Mouse (Mus musculus) embryonic facial prominence, embryonic 11.5 days (tissue): ENCODE results near the gene Rere. TPM values are rescaled to one million over a fixed set of nuclear protein-coding genes. Genes with fewer than 3 reads are reported as not detected.
A peak's percentile ranks its signal among the peaks of the same experiment; 100 is the strongest.

Experiments
- ATAC-seq: fragments of 200-750 bp; cut with Nextera tagmentation; replicated peaks from 2 replicates; pipeline ENCODE4 v1.8.0; 2017; ENCODE audit warnings: low read depth; ENCODE audit not compliant: insufficient number of reproducible peaks, low FRiP score, low TSS enrichment
- DNase-seq: peaks from one replicate; pipeline ENCODE4 v3.0.0-alpha.2; 2015; ENCODE audit warnings: low spot score
- H3K27ac ChIP-seq: fragments of 300-500 bp; sonication (generic); replicated peaks from 2 replicates; pipeline ENCODE4 v1.5.1; 2014; ENCODE audit warnings: mild to moderate bottlenecking, low read depth, low read length, control low read depth
- H3K27me3 ChIP-seq: fragments of 300-500 bp; sonication (generic); 2 replicates; pipeline ENCODE4 v1.6.1; 2014; ENCODE audit warnings: mild to moderate bottlenecking, low read length, moderate library complexity, mixed read lengths; ENCODE audit not compliant: control insufficient read depth, insufficient read depth
- H3K36me3 ChIP-seq: fragments of 300-500 bp; sonication (generic); replicated peaks from 2 replicates; pipeline ENCODE4 v1.6.1; 2014; ENCODE audit warnings: low read depth, mild to moderate bottlenecking, low read length, moderate library complexity, mixed read lengths; ENCODE audit not compliant: control insufficient read depth, insufficient read depth
- H3K4me1 ChIP-seq: fragments of 300-500 bp; sonication (generic); 2 replicates; pipeline ENCODE4 v1.6.1; 2014; ENCODE audit warnings: low read length, mixed read lengths; ENCODE audit not compliant: control insufficient read depth, insufficient read depth
- H3K4me2 ChIP-seq: fragments of 300-500 bp; sonication (generic); 2 replicates; pipeline ENCODE4 v1.6.1; 2014; ENCODE audit warnings: low read depth, mild to moderate bottlenecking, control low read depth, low read length, moderate library complexity
- H3K4me3 ChIP-seq: fragments of 300-500 bp; sonication (generic); 2 replicates; pipeline ENCODE4 v1.5.1; 2014; ENCODE audit warnings: low read depth, low read length, control low read depth
- H3K9ac ChIP-seq: fragments of 300-500 bp; sonication (generic); replicated peaks from 2 replicates; pipeline ENCODE4 v1.6.1; 2014; ENCODE audit warnings: mild to moderate bottlenecking, control low read depth, low read length
- H3K9me3 ChIP-seq: fragments of 300-500 bp; sonication (generic); replicated peaks from 2 replicates; pipeline ENCODE4 v1.6.1; 2016; ENCODE audit warnings: mild to moderate bottlenecking, low read length, inconsistent platforms, mixed read lengths; ENCODE audit not compliant: control insufficient read depth
- whole genome bisulfite sequencing: fragments of 180-500 bp; shearing (Covaris S2); extraction: QIAGEN DNeasy Blood & Tissue Kit; methylation state at CpG from one replicate; pipeline ENCODE4 v1.1.7; 2014; 5-methylcytosine and 5-hydroxymethylcytosine counted together
- polyA plus RNA-seq: library from polyadenylated mRNA; unstranded; fragments of >200 nt; fragmentation: Nextera tagmentation; extraction: Ambion mirVana; gene quantifications from 2 replicates; pipeline ENCODE4 v1.2.1, GENCODE M21; 2014

The Rere gene
- polyA plus RNA-seq, 1 experiment from 2014 or later, result 22.9 TPM

DNA sequence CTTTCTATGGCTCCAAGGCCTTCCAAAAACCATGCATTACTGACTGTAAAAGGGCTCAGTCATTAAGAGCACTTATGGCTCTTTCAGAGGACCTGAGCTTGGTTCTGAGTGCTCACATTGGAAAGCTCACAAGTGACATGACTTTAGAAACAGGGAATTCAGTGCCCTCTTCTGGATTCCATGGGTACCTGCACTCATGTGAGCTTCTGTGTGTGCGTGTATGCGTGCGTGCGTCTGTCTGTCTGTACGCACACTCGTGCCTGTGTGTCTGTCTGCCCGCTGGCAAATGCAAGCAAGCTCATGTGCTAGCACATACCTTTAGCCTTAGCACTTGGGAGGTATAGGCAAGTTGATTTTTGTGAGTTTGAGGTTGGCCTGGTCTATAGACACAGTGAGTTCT is 14.5 kb downstream of the Rere start:
- no peak overlapping the region for H3K4me2 ChIP-seq
- H3K27me3 ChIP-seq, result no peaks in the 10 kb centered on the region
- no peaks in the 10 kb centered on the region for H3K9me3 ChIP-seq
- H3K36me3 ChIP-seq, result no peaks in the 10 kb centered on the region; the same call in 1 of the 2 replicates
- no peak for DNase-seq
- no peak overlapping the region for H3K9ac ChIP-seq
- no peak overlapping the region for H3K4me3 ChIP-seq
- H3K27ac ChIP-seq, result no peak overlapping the region
- ATAC-seq, result no peak
- 96% methylated on average over 7 of the region's 7 CpGs for WGBS
- H3K4me1 ChIP-seq, result no peaks in the 10 kb centered on the region

DNA sequence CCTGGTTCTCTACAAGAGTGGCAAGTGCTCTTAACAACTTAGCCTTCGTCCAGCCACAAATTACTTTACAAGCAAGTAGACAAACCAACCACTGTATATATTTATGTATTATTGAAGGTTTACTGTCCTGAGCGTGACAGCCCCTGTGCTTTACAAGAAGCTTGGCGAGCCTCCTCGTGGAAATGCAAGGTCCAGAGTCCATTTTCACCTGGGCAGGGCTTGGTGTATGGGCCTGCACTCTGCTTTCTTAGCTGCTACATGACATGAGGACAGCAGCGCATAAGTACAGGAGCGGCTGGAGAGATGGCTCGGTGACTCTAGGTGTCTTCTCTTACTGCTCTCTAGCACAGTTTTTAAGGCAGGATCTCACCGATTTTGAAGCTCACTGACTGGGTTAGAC is 21.3 kb downstream of the Rere start:
- Histone ChIP-seq H3K27me3 (no peaks in the 10 kb centered on the region), H3K4me3 (no peak overlapping the region), H3K9ac (no peak overlapping the region), H3K36me3 (no peaks in the 10 kb centered on the region), H3K9me3 (no peaks in the 10 kb centered on the region), H3K4me1 (no peaks in the 10 kb centered on the region), H3K27ac (no peak overlapping the region), H3K4me2 (no peak overlapping the region)
- no peak for ATAC-seq
- DNase-seq, result no peak
- 94% methylated on average over 8 of the region's 8 CpGs for WGBS

DNA sequence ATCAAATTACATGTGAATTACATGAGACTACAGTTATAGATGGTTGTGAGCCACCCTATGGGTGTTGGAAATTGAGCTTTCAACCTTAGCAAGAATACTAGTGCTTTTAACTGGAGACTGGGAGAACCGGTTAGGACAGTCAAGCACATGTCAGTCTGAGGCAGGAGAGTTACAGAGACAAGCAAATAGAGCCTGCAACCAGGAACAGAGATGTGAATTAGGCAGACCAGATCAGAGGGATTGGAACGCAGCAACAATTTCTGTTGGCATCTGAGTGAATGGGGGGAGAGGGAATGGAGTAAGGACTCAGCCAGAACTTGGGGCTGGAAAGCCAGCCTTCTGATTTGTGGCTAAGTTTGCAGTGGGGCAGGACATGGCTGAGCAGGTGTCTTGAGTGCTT is 25.3 kb downstream of the Rere start:
- peak; percentile 31 for DNase-seq
- H3K4me3 ChIP-seq, result no peak overlapping the region
- no peak overlapping the region for H3K4me2 ChIP-seq
- H3K27ac ChIP-seq, result no peak overlapping the region
- no peak overlapping the region for H3K9ac ChIP-seq
- H3K9me3 ChIP-seq, result no peaks in the 10 kb centered on the region
- ATAC-seq, result peak; percentile 23; the same call in 1 of the 2 replicates
- no peaks in the 10 kb centered on the region for H3K27me3 ChIP-seq
- H3K4me1 ChIP-seq, result no peaks in the 10 kb centered on the region
- 67% methylated on average over 2 of the region's 2 CpGs for WGBS
- no peaks in the 10 kb centered on the region for H3K36me3 ChIP-seq

DNA sequence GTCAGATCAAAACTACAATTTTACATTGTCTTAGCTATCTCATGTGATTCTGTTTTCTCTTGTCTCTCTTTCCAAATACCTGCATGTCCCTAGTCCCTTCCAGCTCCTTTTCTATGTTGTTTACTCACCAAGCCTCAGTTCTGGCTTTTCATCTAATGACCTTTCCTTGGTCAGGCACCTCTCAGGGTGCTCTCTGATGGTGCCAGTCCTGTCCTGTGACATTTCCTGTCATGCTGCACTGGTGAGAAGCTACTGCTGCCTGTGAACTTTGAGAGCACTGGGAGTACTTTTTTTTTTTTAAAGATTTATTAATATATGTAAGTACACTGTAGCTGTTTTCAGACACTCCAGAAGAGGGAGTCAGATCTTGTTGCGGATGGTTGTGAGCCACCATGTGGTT is 25.8 kb downstream of the Rere start:
- Histone ChIP-seq H3K4me3 (no peak overlapping the region), H3K4me1 (no peaks in the 10 kb centered on the region), H3K27ac (no peak overlapping the region), H3K27me3 (no peaks in the 10 kb centered on the region), H3K4me2 (no peak overlapping the region), H3K36me3 (no peaks in the 10 kb centered on the region), H3K9ac (no peak overlapping the region), H3K9me3 (no peaks in the 10 kb centered on the region)
- 93% methylated on average over 1 of the region's 1 CpGs for WGBS
- ATAC-seq, result no peak
- no peak for DNase-seq

DNA sequence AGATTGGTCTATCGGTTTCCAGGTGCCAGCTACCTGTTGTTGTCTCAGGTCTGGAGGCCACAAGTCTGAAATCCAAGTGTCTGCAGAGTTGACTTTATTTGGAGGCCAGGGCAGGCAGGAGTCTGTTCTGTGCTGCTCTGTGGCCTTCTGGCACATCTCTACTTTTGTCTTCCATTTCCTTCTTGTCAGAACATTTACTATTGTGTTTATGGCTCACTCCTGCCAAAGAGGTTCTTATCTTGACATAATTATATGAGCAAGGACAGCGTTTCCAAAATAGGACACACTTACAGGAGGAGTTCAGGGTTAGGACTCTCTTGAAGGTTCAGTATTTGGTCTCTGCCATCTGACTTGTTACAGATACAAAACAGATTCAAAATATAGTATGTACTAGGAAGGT is 30.0 kb downstream of the Rere start:
- Histone ChIP-seq H3K36me3 (no peaks in the 10 kb centered on the region), H3K27ac (no peak overlapping the region), H3K9me3 (no peaks in the 10 kb centered on the region), H3K4me2 (no peak overlapping the region), H3K27me3 (no peaks in the 10 kb centered on the region), H3K4me3 (no peak overlapping the region), H3K4me1 (no peaks in the 10 kb centered on the region), H3K9ac (no peak overlapping the region)
- ATAC-seq (no peak), DNase-seq (no peak)
- 94% methylated on average over 2 of the region's 2 CpGs for WGBS

DNA sequence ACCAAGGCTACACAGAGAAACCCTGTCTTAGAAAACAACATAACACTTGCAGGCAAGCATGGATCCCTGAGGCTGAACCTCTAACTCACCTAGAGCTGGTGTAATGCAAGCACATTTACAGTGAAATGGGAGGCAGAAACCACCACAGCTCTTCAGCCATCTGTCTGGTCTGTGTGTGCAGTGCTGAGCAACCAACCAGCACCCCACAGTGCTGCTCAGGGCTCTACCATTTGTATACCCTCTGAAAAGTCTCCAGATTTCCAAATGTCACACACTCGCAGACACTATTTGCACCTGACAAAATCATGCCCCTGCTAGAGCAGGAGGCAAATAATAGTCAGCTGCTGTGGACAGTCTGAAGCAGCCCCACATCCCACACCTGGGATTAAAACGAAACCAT is 31.2 kb downstream of the Rere start:
- 86% methylated on average over 2 of the region's 2 CpGs for WGBS
- no peaks in the 10 kb centered on the region for H3K36me3 ChIP-seq

DNA sequence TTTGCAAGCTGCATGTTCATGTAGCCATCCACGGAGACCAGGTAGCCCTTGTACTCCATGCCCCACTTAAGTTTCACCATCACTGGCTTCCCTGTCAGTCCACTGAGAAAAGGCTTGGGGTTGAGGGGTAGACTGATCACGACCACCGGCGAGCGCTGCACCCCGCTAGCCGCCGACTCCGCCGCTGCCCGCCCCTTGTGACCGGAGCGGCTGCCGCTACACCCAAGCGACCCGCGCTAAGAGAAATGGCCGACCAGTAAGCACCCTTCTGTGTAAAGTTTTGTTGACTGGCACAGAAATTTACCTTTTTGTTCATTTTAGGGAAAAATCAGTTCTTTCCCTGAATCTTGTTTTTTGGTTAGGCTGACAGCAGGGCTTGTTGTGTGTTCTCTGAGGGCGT is 33.9 kb downstream of the Rere start:
- Histone ChIP-seq H3K4me2 (no peak overlapping the region), H3K27ac (no peak overlapping the region), H3K4me1 (no peaks in the 10 kb centered on the region), H3K9me3 (no peaks in the 10 kb centered on the region), H3K36me3 (no peaks in the 10 kb centered on the region), H3K27me3 (no peaks in the 10 kb centered on the region), H3K4me3 (no peak overlapping the region), H3K9ac (no peak overlapping the region)
- DNase-seq (no peak), ATAC-seq (no peak)
- 96% methylated on average over 19 of the region's 19 CpGs for WGBS

More for the DNA sequence above, 31.2 kb downstream of the Rere start:
- Histone ChIP-seq H3K27ac (no peak overlapping the region), H3K27me3 (no peaks in the 10 kb centered on the region), H3K9ac (no peak overlapping the region), H3K9me3 (no peaks in the 10 kb centered on the region), H3K4me1 (no peaks in the 10 kb centered on the region), H3K4me2 (no peak overlapping the region), H3K4me3 (no peak overlapping the region)
- ATAC-seq (no peak), DNase-seq (no peak)

DNA sequence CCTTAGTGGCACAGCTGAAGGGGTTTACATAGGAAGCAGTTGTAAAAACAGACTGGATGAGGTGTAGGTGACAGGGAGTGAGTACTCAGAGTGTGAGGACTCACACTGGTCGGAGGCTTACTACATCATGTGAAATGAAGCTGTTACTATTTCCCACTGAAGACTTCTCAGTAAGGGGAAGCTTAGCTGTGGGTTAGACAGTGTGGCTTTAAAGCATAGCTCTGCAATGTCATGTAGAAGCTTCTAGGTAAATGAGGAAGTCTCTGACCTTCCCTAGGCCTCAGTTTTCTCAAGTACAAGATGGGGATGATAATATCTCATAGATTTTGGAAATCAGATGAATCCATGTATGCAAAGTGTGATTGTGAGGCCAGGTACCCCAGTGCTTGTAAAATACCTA is 35.1 kb downstream of the Rere start:
- 84% methylated on average over 1 of the region's 1 CpGs for WGBS
- Histone ChIP-seq H3K4me3 (no peak overlapping the region), H3K36me3 (no peaks in the 10 kb centered on the region), H3K9me3 (no peaks in the 10 kb centered on the region), H3K27ac (no peak overlapping the region), H3K4me1 (no peaks in the 10 kb centered on the region), H3K9ac (no peak overlapping the region), H3K4me2 (no peak overlapping the region), H3K27me3 (no peaks in the 10 kb centered on the region)
- ATAC-seq, result no peak
- DNase-seq, result no peak
